Mouse (Mus musculus) neural tube, embryonic 11.5 days (tissue): ENCODE data around the gene Myo16. TPM values are rescaled to one million over a fixed set of nuclear protein-coding genes. Genes with fewer than 3 reads are reported as not detected.

Experiments
- ATAC-seq: fragments of 200-750 bp; cut with Nextera tagmentation; 2 replicates; pipeline ENCODE4 v1.8.0; 2017; ENCODE audit warnings: moderate number of reproducible peaks, mild to moderate bottlenecking, moderate TSS enrichment, moderate library complexity; ENCODE audit not compliant: insufficient read depth, low FRiP score, low TSS enrichment
- DNase-seq: peaks from one replicate; pipeline ENCODE4 v3.0.0-alpha.2; 2015; ENCODE audit warnings: low spot score
- H3K27ac ChIP-seq: fragments of 300-500 bp; sonication (generic); 2 replicates; pipeline ENCODE4 v1.5.1; 2014; ENCODE audit warnings: low read depth, mild to moderate bottlenecking, low read length
- H3K27me3 ChIP-seq: fragments of 300-500 bp; sonication (generic); 2 replicates; pipeline ENCODE4 v1.6.1; 2014; ENCODE audit warnings: mild to moderate bottlenecking, low read length, mixed read lengths; ENCODE audit not compliant: control insufficient read depth, insufficient read depth
- H3K36me3 ChIP-seq: fragments of 300-500 bp; sonication (generic); 2 replicates; pipeline ENCODE4 v1.6.1; 2014; ENCODE audit warnings: mild to moderate bottlenecking, low read length, moderate library complexity, mixed read lengths; ENCODE audit not compliant: control insufficient read depth, insufficient read depth
- H3K4me1 ChIP-seq: fragments of 300-500 bp; sonication (generic); 2 replicates; pipeline ENCODE4 v1.6.1; 2014; ENCODE audit warnings: low read length, mixed read lengths; ENCODE audit not compliant: control insufficient read depth, insufficient read depth
- H3K4me2 ChIP-seq: fragments of 300-500 bp; sonication (generic); 2 replicates; pipeline ENCODE4 v1.6.1; 2014; ENCODE audit warnings: low read depth, mild to moderate bottlenecking, moderate library complexity
- H3K4me3 ChIP-seq: fragments of 300-500 bp; sonication (generic); 2 replicates; pipeline ENCODE4 v1.5.1; 2014; ENCODE audit warnings: low read depth, low read length
- H3K9ac ChIP-seq: fragments of 300-500 bp; sonication (generic); 2 replicates; pipeline ENCODE4 v1.6.1; 2014; ENCODE audit warnings: mild to moderate bottlenecking, low read length
- H3K9me3 ChIP-seq: fragments of 300-500 bp; sonication (generic); 2 replicates; pipeline ENCODE4 v1.6.1; 2016; ENCODE audit warnings: low read length; ENCODE audit not compliant: control insufficient read depth
- WGBS: fragments of 180-500 bp; shearing (Covaris S2); extraction: QIAGEN DNeasy Blood & Tissue Kit; methylation state at CpG from one replicate; pipeline ENCODE4 v1.1.7; 2014; 5-methylcytosine and 5-hydroxymethylcytosine counted together
- polyA plus RNA-seq: library from polyadenylated mRNA; unstranded; fragments of >200 nt; fragmentation: Nextera tagmentation; extraction: Ambion mirVana; gene quantifications from 2 replicates; pipeline ENCODE4 v1.2.1, GENCODE M21; 2014

The Myo16 gene
- polyA plus RNA-seq, 1 experiment from 2014 or later = 2.5 TPM

DNA sequence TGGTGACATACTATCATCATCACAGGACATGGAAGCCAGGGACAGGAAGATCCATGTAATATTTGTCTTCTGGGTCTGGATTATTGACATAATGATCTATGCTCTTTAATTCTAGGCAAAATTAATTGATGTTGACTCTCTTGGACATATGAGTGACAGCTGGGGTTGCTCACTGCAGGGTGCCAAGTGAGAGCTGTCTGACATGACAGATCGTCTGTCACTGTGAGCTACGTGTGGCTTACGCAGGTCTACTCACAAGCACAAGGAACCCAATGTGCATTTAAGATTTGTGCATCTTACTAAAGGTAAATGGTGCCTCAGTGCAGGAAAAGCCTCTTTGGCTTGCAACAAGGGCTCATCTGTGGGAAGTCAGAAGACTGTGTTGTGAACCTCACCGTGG, 149.3 kb downstream of the Myo16 start:
- ATAC-seq (no peak), DNase-seq (no peak)
- Histone ChIP-seq H3K27me3 (no peaks in the 10 kb centered on the region), H3K27ac (no peak overlapping the region), H3K9ac (no peak overlapping the region), H3K4me1 (no peaks in the 10 kb centered on the region), H3K9me3 (no peaks in the 10 kb centered on the region), H3K4me3 (no peak overlapping the region), H3K36me3 (no peaks in the 10 kb centered on the region), H3K4me2 (no peak overlapping the region)
- WGBS = 79% methylated on average over 4 of the region's 4 CpGs

DNA sequence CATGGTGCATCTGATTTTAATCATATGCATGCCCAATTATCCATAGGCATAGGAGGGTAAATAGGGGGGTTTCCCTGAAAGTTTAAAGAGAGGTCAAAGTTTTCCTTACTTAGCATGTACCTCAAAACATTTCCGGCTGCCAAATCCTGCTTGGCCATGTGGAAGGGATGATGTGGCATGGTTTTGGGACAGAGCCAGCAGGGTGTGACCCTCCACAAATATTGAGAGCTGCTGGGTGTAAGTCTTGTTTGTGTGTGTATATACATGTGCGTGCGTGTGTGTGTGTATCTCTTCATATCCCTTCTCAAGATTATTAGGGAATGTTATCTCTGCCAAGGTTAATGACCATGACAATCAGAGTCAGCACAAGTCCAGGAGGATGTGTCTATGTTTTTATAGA, 150.3 kb downstream of the Myo16 start:
- Histone ChIP-seq H3K4me2 (no peak overlapping the region), H3K36me3 (no peaks in the 10 kb centered on the region), H3K4me1 (no peaks in the 10 kb centered on the region), H3K27ac (no peak overlapping the region), H3K4me3 (no peak overlapping the region), H3K27me3 (no peaks in the 10 kb centered on the region), H3K9me3 (no peaks in the 10 kb centered on the region), H3K9ac (no peak overlapping the region)
- WGBS = 89% methylated on average over 3 of the region's 3 CpGs
- ATAC-seq (no peak), DNase-seq (no peak)

DNA sequence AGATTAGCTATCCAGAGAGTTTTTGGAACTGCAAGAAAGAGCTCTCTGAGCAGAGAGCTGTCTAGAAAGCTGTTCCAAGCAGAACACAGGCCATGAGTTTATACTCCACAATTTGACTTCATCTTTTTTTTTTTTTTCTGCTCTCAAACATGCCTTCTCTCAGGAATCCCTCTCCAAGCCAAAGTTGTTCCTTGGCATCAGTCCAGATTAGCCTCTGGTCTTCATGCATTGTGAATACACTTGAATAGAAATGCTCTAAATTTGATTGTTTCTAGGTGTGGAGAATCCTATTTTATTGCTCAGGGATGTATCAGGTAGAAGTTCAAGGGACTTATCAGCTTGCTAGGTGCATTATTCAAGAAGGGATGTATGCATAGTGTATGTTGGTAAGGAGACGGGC, 151.0 kb downstream of the Myo16 start:
- no peak overlapping the region for H3K4me3 ChIP-seq

DNA sequence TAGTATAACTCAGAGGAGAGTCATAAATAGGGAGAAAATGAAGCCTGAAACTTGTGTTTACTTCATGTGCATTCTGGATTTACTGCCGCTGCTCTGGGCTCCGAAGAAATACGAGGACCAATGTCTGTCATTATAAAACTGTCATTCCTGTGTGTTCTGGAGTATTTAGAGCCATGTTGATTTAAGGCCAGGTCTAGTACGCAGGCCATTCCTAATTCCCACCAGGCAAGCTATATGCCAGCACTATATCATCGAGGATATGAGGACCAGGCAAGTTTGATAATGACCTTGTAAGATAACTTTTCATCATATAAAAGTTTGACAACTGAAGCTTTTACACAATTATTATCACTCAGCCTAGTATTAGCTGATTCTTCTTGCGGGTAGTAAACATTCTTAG, 153.6 kb downstream of the Myo16 start:
- Histone ChIP-seq H3K4me2 (no peak overlapping the region), H3K36me3 (no peaks in the 10 kb centered on the region), H3K4me3 (no peak overlapping the region), H3K9me3 (no peaks in the 10 kb centered on the region), H3K4me1 (no peaks in the 10 kb centered on the region), H3K9ac (no peak overlapping the region), H3K27ac (no peak overlapping the region), H3K27me3 (no peaks in the 10 kb centered on the region)
- WGBS = 54% methylated on average over 6 of the region's 6 CpGs
- no peak for ATAC-seq
- no peak for DNase-seq

More for the DNA sequence above, 151.0 kb downstream of the Myo16 start:
- no peaks in the 10 kb centered on the region for H3K27me3 ChIP-seq
- no peak overlapping the region for H3K27ac ChIP-seq
- H3K4me2 ChIP-seq = no peak overlapping the region
- 90% methylated on average over 1 of the region's 1 CpGs for WGBS
- no peaks in the 10 kb centered on the region for H3K36me3 ChIP-seq
- H3K9ac ChIP-seq = no peak overlapping the region
- no peaks in the 10 kb centered on the region for H3K9me3 ChIP-seq
- DNase-seq (no peak), ATAC-seq (no peak)
- H3K4me1 ChIP-seq = no peaks in the 10 kb centered on the region

DNA sequence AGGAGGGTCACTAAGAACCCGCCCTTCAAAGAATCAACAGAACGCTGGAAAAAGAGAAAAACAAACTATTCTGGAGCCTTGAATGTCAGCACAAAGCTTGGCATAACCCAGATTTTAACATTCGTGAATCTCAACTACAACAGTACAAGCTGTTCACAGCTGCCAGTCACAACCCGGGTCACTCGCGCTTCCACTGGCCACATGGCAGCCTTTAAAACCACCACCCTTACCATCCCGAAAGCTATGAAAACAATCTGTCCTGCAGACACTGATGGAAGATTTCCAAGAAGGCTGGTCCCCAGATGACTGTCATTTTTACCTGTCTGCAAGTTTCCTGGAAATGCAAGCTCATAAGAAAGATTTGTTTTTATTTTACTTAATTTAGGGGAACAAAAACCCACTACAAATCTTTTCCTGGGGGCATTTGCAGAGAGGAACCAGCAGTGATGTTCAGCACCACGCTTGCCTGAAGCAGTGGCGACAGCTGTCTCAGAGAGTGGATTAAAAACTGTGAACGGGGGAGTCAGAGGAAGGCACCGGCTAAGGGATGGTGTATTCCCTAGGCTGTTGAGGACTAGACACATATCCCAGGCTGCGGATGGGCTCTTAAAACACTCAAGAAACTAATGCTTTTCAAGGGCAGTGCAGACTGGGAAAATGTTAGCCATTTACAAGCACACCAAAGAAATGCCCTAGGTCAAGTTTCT, 154.2 kb downstream of the Myo16 start:
- 49% methylated on average over 12 of the region's 12 CpGs for WGBS
- no peaks in the 10 kb centered on the region for H3K4me1 ChIP-seq
- no peak overlapping the region for H3K4me2 ChIP-seq
- no peak overlapping the region for H3K27ac ChIP-seq
- H3K36me3 ChIP-seq = no peaks in the 10 kb centered on the region
- H3K4me3 ChIP-seq = no peak overlapping the region
- H3K9ac ChIP-seq = no peak overlapping the region
- H3K9me3 ChIP-seq = no peaks in the 10 kb centered on the region
- DNase-seq (no peak), ATAC-seq (no peak)
- H3K27me3 ChIP-seq = no peaks in the 10 kb centered on the region

DNA sequence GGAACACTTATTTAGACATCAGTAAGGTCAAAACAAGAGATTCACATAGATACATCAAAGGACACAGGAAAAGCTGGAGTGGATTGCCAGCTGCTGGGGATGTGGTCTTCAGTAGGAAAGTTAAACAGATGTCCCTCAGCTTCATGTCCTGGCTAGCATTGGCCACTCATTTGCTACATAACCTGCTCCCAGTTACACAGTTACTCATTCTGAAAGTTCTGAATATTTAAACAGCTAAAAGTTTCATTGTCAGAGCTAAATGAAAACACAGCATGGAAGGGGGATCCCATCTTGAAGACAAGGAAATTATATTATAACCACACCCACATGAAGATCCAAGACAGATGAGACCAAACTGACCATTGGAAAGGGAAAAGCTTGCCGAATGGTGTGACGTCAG, 156.8 kb downstream of the Myo16 start:
- Histone ChIP-seq H3K36me3 (no peaks in the 10 kb centered on the region), H3K9me3 (no peaks in the 10 kb centered on the region), H3K27me3 (no peaks in the 10 kb centered on the region), H3K4me2 (no peak overlapping the region), H3K4me3 (no peak overlapping the region), H3K9ac (no peak overlapping the region), H3K4me1 (no peaks in the 10 kb centered on the region), H3K27ac (no peak overlapping the region)
- DNase-seq (no peak), ATAC-seq (no peak)
- 84% methylated on average over 2 of the region's 2 CpGs for WGBS

DNA sequence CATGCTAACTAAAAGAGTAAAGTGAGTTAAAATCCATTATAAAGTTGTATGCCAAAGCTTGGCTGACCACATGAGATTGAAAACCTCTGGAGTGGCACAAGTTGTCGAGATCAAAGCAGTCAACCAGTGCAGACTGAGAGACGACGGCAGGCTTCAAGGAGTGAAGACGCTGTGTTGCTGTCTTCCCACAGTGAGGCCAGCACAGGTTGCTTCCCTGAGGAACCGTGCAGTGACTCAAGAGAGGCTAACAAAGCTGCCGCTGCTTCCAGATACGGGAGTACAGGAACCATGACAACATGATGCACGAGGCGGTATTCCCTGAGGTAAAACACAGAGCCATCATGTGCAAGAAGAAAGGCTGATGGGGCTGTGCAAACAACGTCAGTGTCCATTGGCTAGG, 158.6 kb downstream of the Myo16 start:
- H3K27ac ChIP-seq = no peak overlapping the region
- no peaks in the 10 kb centered on the region for H3K36me3 ChIP-seq
- no peak overlapping the region for H3K9ac ChIP-seq
- no peaks in the 10 kb centered on the region for H3K27me3 ChIP-seq
- DNase-seq = peak; percentile 12
- H3K4me1 ChIP-seq = no peaks in the 10 kb centered on the region
- no peak for ATAC-seq
- H3K4me2 ChIP-seq = no peak overlapping the region
- no peaks in the 10 kb centered on the region for H3K9me3 ChIP-seq
- 68% methylated on average over 10 of the region's 10 CpGs for WGBS
- no peak overlapping the region for H3K4me3 ChIP-seq

DNA sequence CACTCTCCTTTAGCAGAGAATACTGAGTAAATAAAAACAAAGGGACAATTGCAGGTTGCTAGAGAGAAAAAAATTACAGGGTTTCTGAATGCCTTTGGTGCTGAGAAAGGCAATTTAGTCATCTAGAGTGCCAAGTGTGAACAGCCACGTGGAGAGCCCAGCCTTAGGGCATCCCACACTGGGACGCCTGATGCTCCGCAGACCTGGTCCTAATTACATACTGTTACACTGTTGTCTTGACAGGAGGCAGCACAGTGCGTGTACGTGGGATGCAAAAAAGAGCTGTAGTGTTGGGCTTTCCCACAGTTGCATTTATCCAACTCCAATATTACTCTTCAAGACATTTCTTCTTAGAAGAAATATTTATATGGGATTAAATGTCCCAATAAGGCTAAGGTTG, 162.5 kb downstream of the Myo16 start:
- no peak overlapping the region for H3K4me3 ChIP-seq
- no peak overlapping the region for H3K9ac ChIP-seq
- H3K9me3 ChIP-seq = no peaks in the 10 kb centered on the region
- ATAC-seq (no peak), DNase-seq (no peak)
- H3K36me3 ChIP-seq = no peaks in the 10 kb centered on the region
- H3K27me3 ChIP-seq = no peaks in the 10 kb centered on the region
- H3K4me1 ChIP-seq = no peaks in the 10 kb centered on the region
- 63% methylated on average over 5 of the region's 5 CpGs for WGBS
- no peak overlapping the region for H3K27ac ChIP-seq
- no peak overlapping the region for H3K4me2 ChIP-seq

DNA sequence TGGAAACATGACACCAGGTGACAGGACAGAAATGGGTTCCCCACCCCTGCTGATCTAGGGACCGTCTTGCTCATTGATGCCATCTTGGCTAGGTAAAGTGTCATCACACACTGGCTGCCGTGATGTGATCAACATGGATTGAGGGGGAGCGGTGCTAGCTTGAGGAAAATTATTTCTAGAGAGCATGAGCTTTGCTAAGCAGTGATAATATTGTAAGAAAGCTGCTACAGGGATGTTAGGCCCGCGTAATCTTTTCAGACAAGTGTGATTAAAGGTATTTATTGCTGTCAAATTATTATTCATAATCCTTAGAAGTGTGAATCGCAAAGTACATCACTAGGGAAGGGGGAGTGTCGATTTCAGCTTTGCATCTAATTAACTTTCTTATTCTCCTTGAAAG, 164.4 kb downstream of the Myo16 start:
- 86% methylated on average over 7 of the region's 7 CpGs for WGBS
- no peak overlapping the region for H3K4me2 ChIP-seq
- H3K9ac ChIP-seq = no peak overlapping the region
- ATAC-seq (no peak), DNase-seq (no peak)
- no peaks in the 10 kb centered on the region for H3K4me1 ChIP-seq
- H3K36me3 ChIP-seq = no peaks in the 10 kb centered on the region
- H3K27ac ChIP-seq = no peak overlapping the region
- H3K9me3 ChIP-seq = no peaks in the 10 kb centered on the region
- H3K4me3 ChIP-seq = no peak overlapping the region
- no peaks in the 10 kb centered on the region for H3K27me3 ChIP-seq
